Mouse (Mus musculus) urinary bladder, postnatal 10 days (tissue): ENCODE results near the gene Csrp2.

Source experiments
- DNase-seq: peaks from one replicate; pipeline ENCODE4 v3.0.0; 2022; ENCODE audit warnings: low spot score

Csrp2 gene

DNA sequence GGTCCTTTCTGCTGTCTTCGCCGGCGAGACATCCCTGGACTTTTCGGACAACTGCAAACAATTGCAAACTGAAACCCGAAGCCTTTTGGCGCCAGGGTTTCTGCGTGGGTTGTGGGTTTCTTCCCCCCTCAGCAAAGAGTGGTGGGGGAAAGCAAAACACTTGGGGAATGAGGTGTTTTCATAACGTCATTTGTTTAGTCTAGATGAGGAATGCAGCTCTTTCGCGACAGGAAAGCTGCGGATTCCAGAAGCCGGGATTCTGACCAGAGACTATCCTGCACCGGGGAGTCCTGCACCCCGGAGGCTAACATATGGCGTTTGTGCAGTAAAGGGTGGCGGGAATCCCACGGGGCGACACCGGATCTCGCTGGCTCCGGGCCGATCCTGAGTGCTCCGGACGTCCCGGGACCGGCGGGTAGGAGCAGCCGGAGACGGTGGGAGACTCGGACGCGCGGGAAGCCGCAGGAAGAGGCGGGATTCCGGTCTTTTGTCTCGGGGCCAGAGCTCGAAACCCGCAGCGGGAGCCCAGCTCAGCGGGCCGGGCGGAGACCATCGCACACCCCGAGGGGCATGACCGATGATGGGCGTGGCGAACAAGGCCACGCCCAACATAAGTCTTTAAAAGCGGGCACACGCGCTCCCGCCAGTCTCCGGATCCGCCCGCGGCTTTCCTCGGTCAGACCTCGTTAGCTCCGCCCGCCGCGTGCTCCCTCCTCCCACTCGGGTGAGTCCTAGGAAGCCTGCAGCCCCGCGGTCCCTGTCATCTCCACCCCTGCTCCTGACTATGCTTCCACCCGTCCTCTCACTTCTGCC is at the start of gene Csrp2:
Csrp2 (plus strand) TSS at position 259 of the 813 bp plus-strand sequence.
- DNase-seq, result peak; percentile 72

DNA sequence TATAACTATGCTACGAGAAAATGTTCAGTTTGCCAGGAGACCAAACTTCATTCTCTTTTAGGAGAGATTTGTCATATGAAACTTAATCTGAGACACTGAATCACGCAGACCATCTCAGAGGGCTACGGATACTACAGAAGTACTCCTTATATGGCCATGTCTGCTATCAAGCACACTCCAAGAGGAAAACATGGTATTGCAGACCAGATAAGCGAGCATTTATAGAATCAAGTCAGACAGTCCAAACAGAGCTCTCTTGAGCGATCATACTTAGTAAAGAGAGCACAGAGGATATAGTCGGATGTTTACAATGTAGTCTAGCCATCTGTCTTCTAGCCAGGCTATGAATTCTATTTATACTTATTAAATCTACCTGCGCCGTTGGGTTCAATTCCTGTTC is 44.7 kb upstream of the Csrp2 start:
- DNase-seq, result no peak

DNA sequence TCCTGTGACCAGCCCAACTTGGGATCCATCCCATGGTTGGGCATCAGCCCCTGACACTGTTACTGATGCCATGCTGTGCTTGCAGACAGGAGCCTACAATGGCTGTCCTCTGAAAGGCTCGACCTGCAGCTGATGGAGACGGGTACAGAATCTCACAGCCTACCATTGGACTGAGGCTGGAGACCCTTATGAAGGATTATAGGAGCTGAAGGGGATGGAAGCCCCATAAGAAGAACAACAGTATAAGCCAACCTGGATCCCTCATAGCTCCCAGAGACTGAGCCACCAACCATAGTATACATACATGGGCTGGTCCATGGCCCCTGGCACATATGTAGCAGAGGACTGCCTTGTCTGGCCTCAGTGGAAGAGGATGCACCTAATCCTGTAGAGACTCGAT is 42.6 kb upstream of the Csrp2 start:
- no peak for DNase-seq

DNA sequence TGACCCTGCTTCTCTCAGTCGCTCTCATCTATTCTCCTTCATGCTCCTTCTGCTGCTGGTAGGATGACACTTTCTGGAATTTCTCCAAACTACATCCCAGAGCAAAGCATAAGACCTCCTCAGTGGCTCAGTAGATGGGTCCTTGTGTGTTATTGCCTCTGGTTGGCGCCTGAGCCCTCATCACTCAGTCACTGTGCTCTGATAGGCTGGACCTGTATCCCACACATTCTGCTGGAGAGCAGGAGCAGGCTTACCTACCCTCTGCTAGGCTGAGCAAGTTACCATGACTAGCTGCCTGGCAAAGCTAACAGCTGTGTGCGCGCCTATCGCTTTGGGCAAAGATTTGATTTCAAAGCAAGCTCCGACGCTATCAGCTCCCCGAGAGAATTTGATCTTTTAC is 41.7 kb upstream of the Csrp2 start:
- no peak for DNase-seq

DNA sequence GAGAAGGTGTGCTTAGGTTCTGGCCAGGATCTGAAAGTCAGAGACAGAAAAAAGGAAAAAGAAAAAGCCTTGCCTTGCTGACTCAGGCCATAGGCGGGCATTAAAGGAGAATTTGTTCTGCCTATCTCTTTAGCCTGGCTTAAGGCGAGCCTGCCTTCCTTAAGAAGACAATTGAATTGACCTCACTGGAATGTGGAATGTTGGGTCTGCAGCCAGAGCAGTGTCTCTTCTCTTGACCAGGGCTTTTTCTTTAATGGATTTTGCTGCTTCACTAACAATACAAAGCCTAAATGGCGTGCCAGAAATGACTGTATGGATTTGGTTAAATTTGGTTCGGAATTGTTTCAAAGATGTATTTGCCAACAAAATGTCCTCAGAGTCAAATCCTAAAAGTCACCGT is 40.9 kb upstream of the Csrp2 start:
- no peak for DNase-seq

DNA sequence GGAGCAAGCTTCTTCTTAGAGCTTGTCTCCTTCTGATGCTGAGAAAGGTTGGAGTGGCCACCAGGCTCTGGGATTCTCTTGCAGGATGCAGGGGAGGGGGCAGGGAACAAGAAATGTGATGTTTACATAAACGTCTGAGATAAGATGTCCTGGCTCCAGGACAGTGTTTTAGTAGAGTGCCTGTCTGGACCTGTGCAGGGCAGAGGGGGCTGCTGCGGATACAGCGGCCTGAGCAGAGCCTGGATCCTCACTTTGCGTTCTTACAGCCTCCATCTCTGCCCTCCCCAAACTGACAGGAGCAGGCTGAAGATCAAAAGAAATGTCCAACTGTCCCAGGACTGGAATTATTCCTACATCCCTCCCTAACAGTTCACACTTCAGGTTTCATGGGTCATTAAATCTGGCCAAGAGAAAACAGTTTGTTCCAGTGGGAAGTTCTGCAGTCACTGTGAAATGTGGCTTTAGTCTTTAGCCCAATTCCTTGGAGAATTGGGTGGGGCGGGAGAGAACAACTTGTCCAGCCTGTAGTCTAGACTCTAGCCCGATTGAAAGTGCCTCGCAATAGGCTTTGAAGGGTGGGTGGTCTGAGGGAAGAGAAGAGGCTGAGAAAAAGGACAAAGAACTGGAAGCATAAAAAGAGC is 40.0 kb upstream of the Csrp2 start:
- DNase-seq, result no peak

DNA sequence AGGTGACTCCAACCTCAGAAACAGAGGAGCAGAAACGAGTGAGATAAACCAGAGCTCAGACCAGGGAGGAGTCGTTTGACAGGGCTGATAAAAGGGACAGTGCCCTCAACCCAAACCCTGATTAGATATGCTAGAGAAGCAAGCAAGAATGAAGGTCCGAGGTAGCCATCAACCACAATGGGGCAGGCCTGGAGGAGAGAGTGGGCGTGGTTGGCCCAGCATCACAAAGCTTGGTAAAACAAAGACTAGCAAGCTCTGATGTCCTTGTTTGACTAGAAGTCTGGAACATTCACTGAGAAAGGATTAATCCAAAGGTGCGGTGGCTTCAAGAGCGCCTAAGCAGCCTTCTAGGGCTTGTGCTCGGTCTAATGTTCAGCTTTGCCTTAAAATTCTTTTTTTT is 38.2 kb upstream of the Csrp2 start:
- DNase-seq, result no peak

DNA sequence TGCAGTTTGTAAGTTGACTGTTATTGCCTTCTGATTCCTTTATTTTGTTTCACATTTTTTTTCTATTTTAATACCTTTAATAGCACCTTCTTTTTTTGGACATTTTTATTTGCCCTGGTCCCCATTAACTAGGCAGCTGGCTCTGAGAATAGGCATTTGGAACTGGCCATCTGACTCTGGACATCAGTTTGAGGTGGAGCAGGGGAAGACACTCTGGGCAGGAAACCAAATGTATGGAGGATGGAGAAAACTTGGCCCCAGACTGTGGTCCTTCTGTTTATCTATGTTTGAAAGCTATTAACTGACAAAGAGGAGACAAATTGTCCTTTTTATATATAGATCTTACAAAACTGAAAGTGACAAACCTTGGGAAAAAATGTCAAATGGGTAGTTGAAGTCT is 36.9 kb upstream of the Csrp2 start:
- DNase-seq, result no peak

DNA sequence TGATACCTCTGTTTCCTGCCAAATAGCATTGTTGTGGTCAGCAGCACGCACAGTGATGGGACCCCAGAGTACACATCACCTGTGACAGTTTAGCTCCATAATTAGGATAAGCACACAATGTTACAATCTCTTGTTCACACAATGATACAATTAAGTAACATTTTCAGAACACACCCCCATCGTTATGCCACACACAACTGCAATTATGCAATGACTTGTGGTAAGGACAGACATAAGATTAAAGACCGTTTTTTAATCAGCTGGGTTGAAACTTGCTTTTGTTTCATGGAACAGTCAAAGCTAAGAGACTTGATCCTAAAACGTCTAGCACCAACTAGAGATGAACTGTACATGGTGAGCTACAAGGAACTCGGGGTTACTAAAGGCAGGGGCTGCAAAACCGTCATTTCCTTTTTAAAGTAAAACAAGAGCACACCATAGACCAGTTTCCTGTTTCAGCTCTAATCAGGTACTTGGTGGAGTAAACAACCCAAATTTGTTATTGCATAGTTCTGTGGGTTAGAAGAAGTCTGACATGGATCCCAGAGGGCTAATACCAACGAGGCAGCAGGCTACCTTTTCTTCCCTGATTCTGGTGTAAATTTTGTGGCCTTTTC is 28.8 kb upstream of the Csrp2 start:
- no peak for DNase-seq

DNA sequence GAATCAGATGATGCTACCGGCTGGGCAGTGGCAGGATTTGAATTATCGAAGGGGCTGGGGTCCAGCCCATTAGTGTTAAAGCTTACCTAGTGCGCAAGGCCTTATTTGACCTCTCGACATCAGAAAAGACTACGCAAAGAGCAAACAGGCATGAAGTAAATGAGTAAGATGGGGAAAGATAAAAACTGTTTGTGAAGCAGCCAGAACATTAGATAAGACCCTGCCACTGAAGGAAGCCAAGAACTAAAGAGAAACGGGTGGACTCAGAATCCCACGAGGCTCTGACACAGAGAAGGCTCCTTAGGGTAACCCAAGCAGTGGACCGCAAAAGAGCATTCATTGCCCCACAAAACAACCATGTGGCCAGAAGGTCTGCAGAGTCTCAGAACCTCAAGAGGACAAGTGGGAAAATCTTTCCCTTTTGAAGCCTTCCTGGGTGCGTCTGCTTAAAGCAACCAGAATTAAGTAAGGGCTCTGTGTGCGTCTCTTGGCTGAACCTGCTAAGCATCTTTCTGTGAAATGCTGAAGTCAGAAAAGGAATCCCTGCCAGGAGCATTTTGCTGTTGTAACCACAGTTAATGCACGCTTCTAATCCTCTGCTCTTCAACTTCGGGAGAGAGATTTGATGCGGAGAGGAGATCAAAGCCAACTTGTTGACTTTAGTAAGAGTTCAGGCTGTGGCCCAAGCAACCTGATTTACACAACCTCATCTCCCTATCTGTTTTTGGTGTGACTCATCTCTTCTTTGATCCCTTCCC is 19.7 kb upstream of the Csrp2 start:
- no peak for DNase-seq

DNA sequence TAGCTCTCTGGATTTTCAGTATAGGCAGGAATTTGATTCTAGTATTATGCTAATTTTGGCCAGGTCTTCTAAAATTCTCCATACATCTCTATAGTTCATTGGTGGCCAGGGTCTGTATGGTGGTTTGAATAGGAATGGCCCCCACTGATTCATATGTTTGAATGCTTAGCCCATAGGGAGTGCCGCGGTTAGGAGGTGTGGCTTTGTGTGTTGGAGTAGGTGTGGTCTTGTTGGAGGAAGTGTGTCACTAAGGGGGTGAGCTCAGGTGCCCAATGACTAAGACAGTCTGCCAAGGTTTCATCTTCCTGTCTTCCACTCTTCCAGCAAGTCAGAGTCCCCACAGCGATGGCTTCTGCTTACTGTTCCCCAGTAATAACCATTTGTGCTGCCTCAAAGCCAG is 15.7 kb upstream of the Csrp2 start:
- DNase-seq, result no peak

DNA sequence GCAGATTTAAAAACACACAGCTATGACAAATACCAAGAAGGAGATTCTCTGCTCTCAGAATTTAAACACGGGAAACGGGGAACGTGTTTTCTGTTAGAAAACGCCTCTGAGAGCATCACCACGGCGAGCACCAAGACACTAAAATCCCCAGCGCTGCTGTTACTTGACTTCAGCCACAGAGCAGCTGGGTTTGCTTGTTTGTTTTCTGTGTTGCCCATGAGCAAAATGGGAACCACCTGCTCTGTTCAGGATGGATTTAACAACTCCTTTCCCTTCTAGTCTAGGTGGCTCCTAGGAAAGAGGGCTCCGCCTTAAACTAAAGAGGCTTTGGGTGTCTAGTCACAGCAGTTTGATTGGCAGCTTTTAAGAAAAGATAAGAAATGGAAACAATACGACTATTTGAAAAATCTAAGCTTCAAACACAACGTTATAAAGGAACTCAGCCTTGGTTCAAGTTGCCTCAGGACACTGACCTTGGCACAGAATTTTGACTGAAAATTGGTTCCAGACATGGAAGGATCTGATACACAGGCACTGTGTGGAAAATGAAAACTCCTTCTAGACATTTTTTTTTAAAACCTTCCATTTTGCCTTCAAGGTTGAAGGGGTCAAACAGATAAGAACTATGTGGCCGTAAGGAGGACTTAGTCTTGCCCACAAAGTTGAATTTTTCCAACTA is 2.8 kb upstream of the Csrp2 start:
- no peak for DNase-seq

DNA sequence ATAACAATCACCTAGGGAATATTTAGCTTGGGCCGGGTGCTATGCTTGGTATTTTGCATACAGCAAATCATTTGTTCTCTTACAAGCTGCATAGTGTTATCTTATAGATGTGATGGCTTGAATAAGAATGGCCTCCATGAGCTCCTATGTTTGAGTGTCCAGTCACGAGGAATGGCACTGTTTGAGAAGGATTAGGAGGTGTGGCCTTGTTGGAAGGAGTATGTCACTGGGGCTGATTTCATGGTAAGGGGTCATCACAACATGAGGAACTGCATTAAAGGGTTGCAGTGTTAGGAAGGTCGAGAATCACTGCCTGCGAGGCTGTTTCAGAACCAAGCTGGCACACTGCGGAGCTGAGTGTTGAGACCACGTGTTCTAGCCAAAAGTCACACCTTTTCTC is 2.1 kb upstream of the Csrp2 start:
- no peak for DNase-seq

DNA sequence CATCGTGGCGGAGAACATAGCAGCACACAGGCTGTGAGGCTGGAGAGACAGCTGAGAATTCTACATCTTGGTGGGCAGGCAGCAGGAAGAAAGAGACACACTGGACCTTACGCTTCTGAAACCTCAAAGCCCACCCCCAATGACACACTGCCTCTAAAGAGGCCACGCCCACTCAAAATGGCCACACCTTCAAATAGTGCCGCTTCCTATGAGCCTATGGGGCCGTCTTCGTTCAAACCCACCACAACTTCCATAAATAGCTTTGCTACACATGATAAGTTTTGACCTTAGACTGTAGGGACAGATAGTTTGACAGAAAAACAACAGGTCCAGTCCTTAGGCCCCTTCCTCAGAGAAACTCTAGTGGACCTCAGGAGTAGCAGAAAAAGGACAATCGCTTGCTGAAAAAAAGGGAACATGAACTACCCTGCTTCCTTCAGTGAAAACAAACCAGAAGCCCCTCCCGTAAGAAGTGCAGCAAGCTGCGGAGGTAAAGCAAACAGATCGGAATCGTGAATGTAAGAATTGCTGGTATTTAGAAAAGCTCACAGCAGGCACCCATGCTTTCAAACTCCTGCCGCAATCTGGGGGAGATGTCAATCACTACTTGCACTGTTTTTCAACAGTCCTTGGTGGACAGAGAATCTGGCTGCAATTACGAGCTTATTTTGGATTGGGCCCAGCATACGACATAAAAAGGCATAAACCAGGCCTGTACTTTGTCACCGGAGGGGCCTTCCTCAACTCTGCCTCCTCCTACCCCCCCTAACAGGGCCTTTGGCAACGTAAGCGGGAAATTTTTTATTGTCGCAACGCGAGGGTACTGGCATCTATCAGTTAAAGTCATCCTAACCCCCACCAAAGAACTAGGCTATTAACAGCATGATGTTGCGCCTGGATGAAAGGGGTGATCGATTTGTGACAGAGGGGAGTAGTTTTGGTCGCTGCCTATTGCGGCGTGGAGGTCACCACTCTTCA is 886 bp upstream of the Csrp2 start:
- no peak for DNase-seq

DNA sequence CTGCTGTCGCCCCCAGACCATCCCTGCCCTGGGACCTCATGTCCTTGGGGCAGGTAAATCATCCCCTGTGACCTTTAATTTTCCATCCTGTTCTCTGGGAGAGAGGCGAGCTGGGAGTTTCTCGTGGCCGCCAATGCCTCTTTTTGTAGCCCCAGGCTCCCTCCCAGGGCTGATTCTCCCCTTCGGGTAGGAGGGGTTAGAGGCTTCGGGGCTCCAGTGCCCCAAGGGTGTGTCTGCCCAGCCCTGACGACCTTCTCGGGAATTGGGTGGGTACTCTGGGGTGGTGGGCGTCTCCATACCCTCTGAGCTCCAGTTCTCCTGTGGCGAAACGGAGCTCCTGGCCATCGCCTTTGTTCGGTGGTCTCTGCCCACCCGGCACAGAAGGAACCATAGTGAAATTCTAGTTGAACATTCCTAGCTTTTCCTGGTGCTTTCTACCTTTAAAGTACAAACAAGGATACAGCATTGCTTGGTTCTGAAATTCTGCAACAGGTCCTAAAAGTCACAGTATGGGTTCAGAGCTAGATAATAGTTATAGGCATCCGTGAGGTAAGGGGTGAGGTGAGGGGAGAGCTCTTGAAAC is 870 bp downstream of the Csrp2 start:
- DNase-seq, result no peak

DNA sequence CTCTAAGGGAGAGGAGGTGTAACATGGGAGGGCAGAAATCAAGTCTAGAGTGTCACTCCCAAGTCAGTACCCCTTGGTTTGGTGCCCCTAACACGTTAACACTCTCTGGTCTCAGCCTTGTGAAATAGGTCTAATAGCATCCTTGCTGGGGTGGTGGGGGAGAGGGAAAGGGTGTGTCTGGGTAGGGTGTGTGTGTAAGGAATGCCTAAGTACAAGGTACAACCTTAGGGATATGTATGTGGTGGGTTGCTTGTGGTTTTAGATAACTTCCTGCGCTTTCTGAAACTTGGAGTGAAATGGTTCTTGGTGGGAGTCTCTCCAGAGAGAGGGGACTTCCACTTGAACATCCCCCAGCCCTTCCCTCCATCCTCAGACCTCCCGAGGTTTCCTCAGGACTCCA is 2.3 kb downstream of the Csrp2 start:
- no peak for DNase-seq

DNA sequence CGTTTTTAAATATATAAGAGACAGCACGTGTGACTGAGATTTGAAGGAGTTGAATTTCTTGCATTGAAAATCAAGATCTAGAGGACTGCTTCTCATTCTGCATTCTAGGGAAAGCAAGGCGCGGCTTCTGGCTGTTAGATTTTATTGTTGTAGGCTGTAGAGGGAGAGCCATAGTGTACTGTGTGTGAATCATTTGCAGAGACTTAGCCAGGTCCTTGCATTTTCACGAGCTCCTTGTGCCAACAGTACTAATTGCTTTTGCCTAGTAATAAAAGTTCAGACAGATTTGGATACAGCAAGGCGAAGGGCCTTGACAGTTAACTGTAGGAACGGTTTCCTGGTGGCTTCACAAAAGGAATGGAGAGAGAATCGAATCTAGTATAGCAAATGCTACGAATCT is 3.0 kb downstream of the Csrp2 start:
- DNase-seq, result no peak

DNA sequence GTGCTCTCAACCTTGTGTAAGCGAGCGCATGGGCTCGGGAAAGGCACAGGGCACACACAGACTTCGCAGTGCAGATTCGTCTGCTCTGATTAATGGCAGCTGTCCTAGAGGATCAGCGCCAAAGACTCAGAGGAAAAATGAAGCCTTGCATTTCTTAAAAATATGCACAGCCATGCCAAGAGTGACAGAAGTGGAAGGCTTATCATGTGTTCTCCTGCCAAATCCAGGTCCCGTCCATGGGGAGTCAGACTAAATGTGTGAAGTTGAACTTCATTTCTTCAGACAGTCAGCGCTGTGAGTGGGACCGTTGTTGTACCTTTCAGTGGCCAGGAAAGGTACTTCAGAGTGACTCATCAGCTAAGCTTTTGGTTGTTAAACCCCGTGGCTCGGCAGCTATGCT is 7.9 kb downstream of the Csrp2 start:
- no peak for DNase-seq

DNA sequence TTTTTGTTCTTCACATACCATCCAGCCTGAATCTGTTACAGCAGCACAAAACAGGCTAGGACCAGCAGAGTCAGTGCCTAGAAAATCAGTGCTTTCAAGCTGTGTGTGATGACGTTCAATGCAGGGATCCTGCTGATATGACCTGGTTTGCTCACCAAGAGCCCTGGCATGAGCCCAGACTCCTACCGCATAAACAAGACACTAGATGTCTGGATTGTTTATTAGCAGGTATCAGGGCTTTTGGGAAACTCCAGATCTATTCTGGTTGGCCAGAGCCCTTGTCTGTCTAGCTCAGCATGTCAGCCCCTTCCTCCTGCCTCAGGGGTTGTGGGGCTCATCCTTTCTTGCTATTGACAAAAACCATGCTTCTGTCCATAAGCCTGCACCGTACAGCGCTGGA is 10.2 kb downstream of the Csrp2 start:
- DNase-seq, result no peak

DNA sequence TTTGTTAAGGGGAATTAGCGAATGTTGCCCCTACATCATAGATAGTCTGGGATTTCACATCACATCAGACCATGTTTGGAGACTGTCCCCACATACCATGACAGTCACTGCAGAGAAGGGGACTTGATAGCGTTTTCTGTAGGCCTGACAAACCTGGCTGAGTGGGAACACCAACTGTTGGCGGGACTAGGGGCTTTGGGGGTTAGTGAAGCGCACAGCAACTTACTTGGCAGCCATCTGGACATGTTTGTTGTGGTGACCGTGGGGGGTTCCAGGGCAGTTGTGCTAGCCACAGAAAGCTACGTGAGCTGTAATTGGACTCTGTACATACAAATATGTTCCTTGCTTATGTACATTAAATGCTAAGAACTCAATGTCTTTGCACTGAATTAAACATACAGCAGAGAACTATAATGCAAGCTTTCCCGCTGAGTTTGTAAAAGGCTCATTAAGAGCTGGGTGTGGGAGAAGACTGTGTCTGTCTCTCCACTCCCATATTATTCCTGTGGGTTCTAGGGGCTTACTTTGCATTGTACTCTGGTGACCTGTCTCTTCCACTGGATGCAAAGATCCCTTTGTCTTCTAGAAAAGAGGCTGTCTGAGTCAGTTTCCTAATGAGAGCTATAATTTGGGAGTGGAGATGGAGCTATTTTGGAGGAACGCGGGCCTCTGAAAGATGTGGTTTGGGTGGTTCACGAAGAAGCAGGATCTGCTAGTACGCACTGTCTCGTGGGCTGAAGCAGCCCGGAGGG is 11.7 kb downstream of the Csrp2 start:
- no peak for DNase-seq
